Mouse (Mus musculus) cerebellum, postnatal 36 days (tissue): ENCODE data around the gene Ptger2.

Source experiments
- DNase-seq, 2 experiments: peaks; one replicate each; pipeline ENCODE4 v3.0.0; 2021 to 2022; ENCODE audit warnings: mixed read lengths in 2 of 2

Ptger2 gene

GRCm38 (mm10) chr14:45049689-45050418, 61.9 kb downstream of the Ptger2 start:
- no peak for DNase-seq

- no peak for DNase-seq
Measured at GRCm38 (mm10) chr14:45050419-45050776, 62.4 kb downstream of the Ptger2 start.

- DNase-seq, result no peak
Measured at GRCm38 (mm10) chr14:45051116-45051515, 63.1 kb downstream of the Ptger2 start.
